Comparison of ENCODE assay signal across 19 mouse cellular contexts in the genomic region with DNA sequence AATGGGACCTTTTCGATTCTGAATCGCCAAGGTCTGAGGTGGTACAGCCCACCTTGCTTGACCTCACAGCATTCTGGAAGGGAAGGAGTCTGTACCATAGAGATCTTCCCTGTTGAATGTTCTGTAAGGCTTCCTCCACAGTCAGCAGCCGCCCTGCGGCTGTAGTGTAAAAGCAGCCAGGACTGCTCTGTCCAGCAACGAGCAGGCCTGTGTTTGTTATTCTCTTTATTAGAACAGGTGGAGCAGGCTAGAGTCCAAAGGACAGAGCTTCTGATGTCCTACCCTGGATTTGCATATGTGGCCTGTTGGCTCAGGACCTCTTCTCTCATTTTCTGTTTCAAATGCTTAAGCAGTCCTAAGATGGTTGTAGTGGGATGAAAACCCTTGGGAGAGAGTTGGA. TPM values are rescaled to one million over a fixed set of nuclear protein-coding genes. Genes with fewer than 3 reads are reported as not detected.
DNase-seq lines count a peak whose midpoint lies in the region; ATAC-seq lines count a peak whose summit lies in the region.
"Had no signal": no experiment of that assay in that cellular context is flagged by ENCODE, and none has a peak within 500 bp of the region (broad histone marks: within the 10 kb centered on the region; RNA-seq: fewer than 3 reads in every experiment).

No protein-coding gene starts in this region.

- H3K27ac ChIP-seq in heart, embryonic 11.5 days (ENCODE audit: low read depth, low read length): peak overlapping the region; percentile 31; the same call in 1 of the 2 replicates
- H3K27ac ChIP-seq in liver, embryonic 15.5 days (replicated peaks): no peak overlapping the region
- H3K27ac ChIP-seq: embryonic facial prominence, embryonic 13.5 days; hindbrain, embryonic 14.5 days; macrophage; midbrain, embryonic 13.5 days had no signal

- no peak overlapping the region for H3K4me2 ChIP-seq in heart, embryonic 11.5 days
- no peak overlapping the region for H3K4me2 ChIP-seq in liver, embryonic 15.5 days
- H3K4me2 ChIP-seq: embryonic facial prominence, embryonic 13.5 days; hindbrain, embryonic 14.5 days; midbrain, embryonic 13.5 days had no signal

- no peak for ATAC-seq in heart, embryonic 11.5 days (replicated peaks; ENCODE audit: insufficient number of reproducible peaks, low FRiP score, low TSS enrichment)
- ATAC-seq in liver, embryonic 15.5 days (ENCODE audit: insufficient read depth): peak; percentile 74
- ATAC-seq: midbrain, embryonic 13.5 days had no signal

- H3K27me3 ChIP-seq in heart, embryonic 11.5 days (ENCODE audit: control insufficient read depth, insufficient read depth, low read length): no peaks in the 10 kb centered on the region
- no peaks in the 10 kb centered on the region for H3K27me3 ChIP-seq in liver, embryonic 15.5 days
- H3K27me3 ChIP-seq: embryonic facial prominence, embryonic 13.5 days; midbrain, embryonic 13.5 days had no signal

- DNase-seq in heart, postnatal 10 days: no peak
- peak; percentile 1 for DNase-seq in right cerebral cortex, postnatal 4 days
- no peak for DNase-seq in right cerebral cortex, postnatal 25 days
- DNase-seq in left cerebral cortex, postnatal 4 days: no peak
- no peak for DNase-seq in c-Kit-positive CD71-positive TER-119-positive erythroid progenitor cells, embryonic 14.5 days (ENCODE audit: low spot score)
- DNase-seq in layer of hippocampus, postnatal 10 days (ENCODE audit: low spot score in 2 of 2): no peak
- DNase-seq: B cell, adult 2 months; cerebellum, adult 18-20 months; gastrocnemius, postnatal 36 days; kidney, adult 8-10 months; lung, adult 18-20 months; thymus, postnatal 4 days had no signal

- 62% methylated on average over 5 of the region's 5 CpGs for WGBS in heart, embryonic 11.5 days (ENCODE audit: insufficient replicate concordance)
- 75% methylated on average over 5 of the region's 5 CpGs for WGBS in liver, embryonic 15.5 days (ENCODE audit: insufficient replicate concordance)

- H3K9ac ChIP-seq in heart, embryonic 11.5 days (ENCODE audit: low read depth, low read length): no peak overlapping the region
- no peak overlapping the region for H3K9ac ChIP-seq in liver, embryonic 15.5 days
- H3K9ac ChIP-seq: embryonic facial prominence, embryonic 13.5 days; hindbrain, embryonic 14.5 days; midbrain, embryonic 13.5 days had no signal

- H3K4me3 ChIP-seq in heart, embryonic 11.5 days (ENCODE audit: low read depth, low read length): no peak overlapping the region
- no peak overlapping the region for H3K4me3 ChIP-seq in liver, embryonic 15.5 days (replicated peaks)
- H3K4me3 ChIP-seq: embryonic facial prominence, embryonic 13.5 days; midbrain, embryonic 13.5 days; myocyte had no signal

- H3K4me1 ChIP-seq in heart, embryonic 11.5 days (ENCODE audit: control insufficient read depth, insufficient read depth, low read length): peaks cover 55% of the 10 kb centered on the region
- H3K4me1 ChIP-seq in liver, embryonic 15.5 days (replicated peaks): no peaks in the 10 kb centered on the region

- H3K36me3 ChIP-seq in heart, embryonic 11.5 days (ENCODE audit: control insufficient read depth, insufficient read depth, low read length): no peaks in the 10 kb centered on the region
- no peaks in the 10 kb centered on the region for H3K36me3 ChIP-seq in liver, embryonic 15.5 days (replicated peaks)

- H3K9me3 ChIP-seq in heart, embryonic 11.5 days (replicated peaks; ENCODE audit: control insufficient read depth, low read length): no peaks in the 10 kb centered on the region
- no peaks in the 10 kb centered on the region for H3K9me3 ChIP-seq in liver, embryonic 15.5 days (replicated peaks)
- H3K9me3 ChIP-seq: embryonic facial prominence, embryonic 13.5 days; midbrain, embryonic 13.5 days had no signal

- intact Hi-C loops in heart, postnatal 10 days (cut with DNase I): no loop called here
- intact Hi-C loops in left cerebral cortex, postnatal 4 days (cut with DNase I): no loop called here

RNA-seq across cellular contexts. Expression of a gene that starts 4.1 kb away (rescaled TPM):
- 38.8 and 44.0 TPM in 2 replicates for polyA plus RNA-seq in heart, embryonic 11.5 days (2014; fragmentation: Nextera tagmentation; extraction: Ambion mirVana)
- total RNA-seq in heart, postnatal 10 days (2021): 100 to 1,000 TPM; 207 to 222 TPM
- polyA plus RNA-seq in liver, embryonic 15.5 days (2015; fragmentation: Nextera tagmentation; extraction: Ambion mirVana): 0.41 and 0.44 TPM in 2 replicates
- 10 to 100 TPM; 80.0 to 84.8 TPM for total RNA-seq in left cerebral cortex, postnatal 4 days (2021)
- 10 to 100 TPM; 72.7 to 76.0 TPM for total RNA-seq in layer of hippocampus, postnatal 10 days (2021)
- polyA plus RNA-seq: macrophage, myocyte had no signal

RNA-seq across cellular contexts. Expression of a gene that starts 25.3 kb away (rescaled TPM):
- 6.6 and 6.9 TPM in 2 replicates for polyA plus RNA-seq in heart, embryonic 11.5 days (2014; fragmentation: Nextera tagmentation; extraction: Ambion mirVana)
- 1 to 10 TPM; 4.2 to 5.3 TPM for total RNA-seq in heart, postnatal 10 days (2021)
- 3.2 and 3.4 TPM in 2 replicates for polyA plus RNA-seq in liver, embryonic 15.5 days (2015; fragmentation: Nextera tagmentation; extraction: Ambion mirVana)
- 10 to 100 TPM; 21.1 to 21.3 TPM for total RNA-seq in left cerebral cortex, postnatal 4 days (2021)
- total RNA-seq in layer of hippocampus, postnatal 10 days (2021): 10 to 100 TPM; 16.4 to 22.6 TPM

RNA-seq across cellular contexts. Expression of a gene that starts 36.0 kb away (rescaled TPM):
- polyA plus RNA-seq in heart, embryonic 11.5 days (2014; fragmentation: Nextera tagmentation; extraction: Ambion mirVana): not detected in 2 replicates
- not detected for total RNA-seq in heart, postnatal 10 days (2021)
- polyA plus RNA-seq in liver, embryonic 15.5 days (2015; fragmentation: Nextera tagmentation; extraction: Ambion mirVana): not detected in 2 replicates
- total RNA-seq in left cerebral cortex, postnatal 4 days (2021): under 1 TPM; 0.34 to 0.36 TPM
- 1 to 10 TPM; 1.1 to 2.0 TPM for total RNA-seq in layer of hippocampus, postnatal 10 days (2021)
- polyA plus RNA-seq: embryonic facial prominence, embryonic 13.5 days; macrophage; myocyte had no signal
